Mouse (Mus musculus) G1E (cell line): ENCODE results near the gene B4galt2.

Source experiments
- CTCF ChIP-seq: IDR thresholded peaks from 2 replicates; pipeline ENCODE4 v1.5.1; 2012; ENCODE audit warnings: low read depth, low read length, inconsistent platforms, mixed read lengths
- POLR2AphosphoS5 ChIP-seq: IDR thresholded peaks from 2 replicates; pipeline ENCODE4 v1.6.1; 2012; ENCODE audit warnings: low read depth, low read length, inconsistent platforms; ENCODE audit not compliant: insufficient replicate concordance

DNA sequence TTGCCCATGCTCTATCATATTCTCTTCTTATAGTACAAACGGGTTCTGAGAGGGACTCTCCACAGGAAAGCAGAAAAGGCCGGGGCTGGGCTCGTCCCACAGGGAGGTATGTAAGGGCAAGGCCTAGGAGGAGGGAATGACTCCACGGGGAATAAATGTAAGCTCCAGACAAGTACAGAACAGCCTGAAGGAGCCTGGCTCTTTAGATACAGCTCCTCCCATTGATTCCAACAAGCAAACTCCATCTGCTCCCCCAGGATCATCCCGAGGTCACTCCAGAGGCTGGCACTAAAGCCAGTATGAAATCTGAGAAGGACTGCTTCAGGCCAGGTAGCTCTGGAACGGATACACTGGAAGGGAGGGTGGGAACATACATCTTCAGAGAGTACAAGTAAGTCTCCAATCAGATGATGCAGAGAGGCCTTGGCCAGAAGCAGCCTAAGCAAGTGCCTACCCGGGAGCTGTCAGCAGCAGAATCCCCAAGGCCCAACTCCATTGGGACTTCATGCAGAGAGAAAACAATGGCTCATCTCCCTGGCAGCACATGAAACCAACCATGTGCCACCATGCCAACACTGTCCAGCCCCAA is 29.5 kb upstream of the B4galt2 start:
- TF ChIP-seq CTCF (no peak), POLR2AphosphoS5 (no peak)
